Mouse (Mus musculus): Measurements from ENCODE around the gene Olfr1371. TPM values are rescaled to one million over a fixed set of nuclear protein-coding genes. Genes with fewer than 3 reads are reported as not detected.

Olfr1371 gene
- total and polyA plus RNA-seq, 3 experiments, result not detected

DNA sequence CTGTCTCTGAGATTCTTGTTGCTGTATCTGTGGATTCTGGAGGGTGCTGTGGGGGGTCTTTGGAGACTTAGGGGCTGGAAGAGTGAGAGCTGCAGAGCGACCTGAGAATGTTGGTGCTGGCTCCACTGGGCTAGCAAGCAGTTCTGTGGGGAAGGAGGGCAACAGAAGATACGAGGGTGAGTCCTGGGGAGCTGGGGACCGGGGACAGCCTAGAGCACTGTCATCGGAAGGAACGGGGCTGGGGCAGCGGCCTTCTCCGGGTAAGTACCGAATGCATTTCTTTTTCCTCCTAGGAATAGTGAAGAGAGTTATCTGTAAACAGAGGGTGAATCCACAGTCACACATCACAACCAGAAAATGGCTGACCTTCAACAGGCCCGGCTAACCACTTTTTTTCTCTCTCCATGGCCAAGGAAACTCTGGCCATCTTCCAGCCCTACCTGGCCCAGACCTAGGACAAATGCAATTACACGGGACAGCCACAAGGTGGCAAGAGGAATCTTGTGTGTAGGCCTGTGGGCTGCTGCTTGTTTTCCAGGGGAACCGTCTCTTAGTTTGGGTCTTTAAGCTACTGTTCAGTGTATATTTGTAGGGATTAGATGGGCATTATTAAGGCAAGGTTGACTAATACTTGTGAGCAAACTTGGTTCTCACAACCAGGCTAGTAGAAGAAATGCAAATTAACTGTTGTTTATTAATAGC, 40.0 kb upstream of the Olfr1371 start:
- TF ChIP-seq RAD21 (IDR thresholded peaks at IDR 0.05; ENCODE audit: low read depth, low read length) (peak; percentile 92), JUN (IDR thresholded peaks at IDR 0.05; ENCODE audit: insufficient read depth, low read depth, low read length) (no peak), SIN3A (IDR thresholded peaks at IDR 0.05; ENCODE audit: low read length) (no peak), USF1 (IDR thresholded peaks at IDR 0.05; ENCODE audit: low read depth, low read length) (no peak), GABPA (IDR thresholded peaks at IDR 0.05; ENCODE audit: insufficient replicate concordance, low read depth, low read length) (no peak), MYC (IDR thresholded peaks at IDR 0.05; ENCODE audit: low read depth, low read length) (no peak), ELF1 (IDR thresholded peaks at IDR 0.05; ENCODE audit: low read depth, low read length) (no peak), RCOR1 (conservative IDR thresholded peaks at IDR 0.05; ENCODE audit: low read depth, low read length) (no peak), CTCF (conservative IDR thresholded peaks at IDR 0.05 in 1 of 2, IDR thresholded peaks at IDR 0.05 in 1 of 2; ENCODE audit: low read depth in 2 of 2, low read length in 2 of 2) (peak; percentile 82 to 99), SMC3 (IDR thresholded peaks at IDR 0.05; ENCODE audit: low read depth, low read length) (peak; percentile 100), KAT2A (IDR thresholded peaks at IDR 0.05; ENCODE audit: insufficient replicate concordance, low read length) (no peak), MAX (IDR thresholded peaks at IDR 0.05; ENCODE audit: low read length) (no peak), CHD1 (IDR thresholded peaks at IDR 0.05; ENCODE audit: low read depth, low read length) (no peak), MAZ (IDR thresholded peaks at IDR 0.05; ENCODE audit: low read depth, low read length) (no peak), IRF4 (IDR thresholded peaks at IDR 0.05; ENCODE audit: low read depth, low read length) (0 out of 2 replicates have a peak, but pooled peaks have one; percentile 21), HCFC1 (IDR thresholded peaks at IDR 0.05; ENCODE audit: low read depth, low read length) (no peak), JUND (conservative IDR thresholded peaks at IDR 0.05; ENCODE audit: low read depth, low read length) (no peak), EP300 (IDR thresholded peaks at IDR 0.05; ENCODE audit: low read length) (no peak), NRF1 (IDR thresholded peaks at IDR 0.05; ENCODE audit: low read depth, low read length) (no peak), ZC3H11A (IDR thresholded peaks at IDR 0.05; ENCODE audit: low read depth, low read length) (peak; percentile 90), ZNF384 (IDR thresholded peaks at IDR 0.05; ENCODE audit: low read depth, low read length) (no peak)
- Histone ChIP-seq H3K4me3 (replicated peaks in 1 of 3; ENCODE audit: low read depth in 2 of 3, low read length in 2 of 3, poor library complexity in 1 of 3) (no peak overlapping the region), H3K9me3 (replicated peaks; ENCODE audit: low read length) (no peaks in the 10 kb centered on the region), H3K79me2 (replicated peaks; ENCODE audit: control insufficient read depth, extremely low read depth, insufficient read depth, poor library complexity, severe bottlenecking) (no peaks in the 10 kb centered on the region), H3K4me2 (ENCODE audit: insufficient read depth, low read depth, poor library complexity, severe bottlenecking) (no peak overlapping the region), H3K4me1 (ENCODE audit: control insufficient read depth in 1 of 2, insufficient read depth in 2 of 2) (peaks cover 0 to 12% of the 10 kb centered on the region in 2 experiments; a peak in 1 of 4 replicates), H3K27ac (ENCODE audit: insufficient read depth, low read depth) (no peak overlapping the region), H3K36me3 (replicated peaks in 1 of 2; ENCODE audit: control insufficient read depth in 1 of 2, insufficient read depth in 1 of 2, low read length in 1 of 2) (peaks cover 11 to 68% of the 10 kb centered on the region in 2 experiments), H3K27me3 (replicated peaks) (no peaks in the 10 kb centered on the region), H3K9ac (ENCODE audit: insufficient read depth, low read depth) (no peak overlapping the region)
- dilution Hi-C loops (cut with MboI; ENCODE audit: extremely low pct_ligation_motif_present, extremely low pct_unique_long_range_greater_than_20kb, low sequenced_read_pairs) (no loop called here), in situ Hi-C loops (cut with MboI; ENCODE audit: low pct_ligation_motif_present, low pct_unique_long_range_greater_than_20kb, low sequenced_read_pairs) (no loop called here)
- DNase-seq (ENCODE audit: extremely low read depth), result peak; percentile 68
